Mouse (Mus musculus) layer of hippocampus, adult 9-11 months (tissue): Measurements from ENCODE around the gene Glipr1.
A peak's percentile ranks its signal among the peaks of the same experiment; 100 is the strongest.

Experiments
- DNase-seq: peaks from one replicate; pipeline ENCODE4 v3.0.0; 2022

The Glipr1 gene

GRCm38 (mm10) chr10:111959353-111959752 lies 43.1 kb downstream of the Glipr1 start:
- DNase-seq = no peak

GRCm38 (mm10) chr10:111958046-111958421 lies 44.4 kb downstream of the Glipr1 start:
- no peak for DNase-seq

GRCm38 (mm10) chr10:111957271-111958045 lies 45.0 kb downstream of the Glipr1 start:
- DNase-seq = peak; percentile 66

- no peak for DNase-seq
Measured at GRCm38 (mm10) chr10:111955836-111956235, 46.6 kb downstream of the Glipr1 start.

- no peak for DNase-seq
Measured at GRCm38 (mm10) chr10:111949008-111949407, 53.4 kb downstream of the Glipr1 start.

GRCm38 (mm10) chr10:111948041-111948440 lies 54.4 kb downstream of the Glipr1 start:
- DNase-seq = no peak

GRCm38 (mm10) chr10:111945563-111945962 lies 56.9 kb downstream of the Glipr1 start:
- DNase-seq = no peak

GRCm38 (mm10) chr10:111943026-111943425 lies 59.4 kb downstream of the Glipr1 start:
- no peak for DNase-seq

- no peak for DNase-seq
Measured at GRCm38 (mm10) chr10:111937146-111937534, 65.3 kb downstream of the Glipr1 start.

- DNase-seq = no peak
Measured at GRCm38 (mm10) chr10:111936491-111937145, 65.8 kb downstream of the Glipr1 start.

GRCm38 (mm10) chr10:111936021-111936420 lies 66.4 kb downstream of the Glipr1 start:
- no peak for DNase-seq
